Mouse (Mus musculus): ENCODE results near the gene Kmt2c. TPM values are rescaled to one million over a fixed set of nuclear protein-coding genes. Genes with fewer than 3 reads are reported as not detected.

Gene Kmt2c
- polyA plus RNA-seq, 1 experiment from 2014 or later, result 10.0 TPM

DNA sequence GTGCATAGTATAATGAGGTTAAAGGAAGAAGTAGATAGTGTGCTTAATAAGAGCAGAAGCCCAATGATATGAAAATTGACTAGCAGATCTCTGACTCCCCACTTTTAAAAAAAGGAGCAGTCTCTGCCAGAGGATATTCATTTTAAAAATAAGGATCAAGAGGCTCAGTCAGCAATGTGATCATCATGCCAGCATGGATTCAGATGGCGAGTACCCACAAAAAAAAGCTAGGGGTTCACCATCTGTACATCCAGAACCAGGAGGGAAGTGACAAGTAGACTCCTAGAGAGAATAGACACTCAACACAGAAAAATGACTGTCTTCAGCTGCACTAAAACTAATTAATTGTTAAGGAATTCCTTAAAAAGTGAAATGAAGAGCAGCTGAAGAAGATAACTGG, 76.0 kb downstream of the Kmt2c start:
- H3K27me3 ChIP-seq (ENCODE audit: insufficient read depth, low read length), result no peaks in the 10 kb centered on the region
- H3K27ac ChIP-seq (ENCODE audit: low read length), result no peak overlapping the region
- no peaks in the 10 kb centered on the region for H3K4me1 ChIP-seq (ENCODE audit: insufficient read depth, low read length)
- H3K36me3 ChIP-seq (ENCODE audit: insufficient read depth, low read length), result no peaks in the 10 kb centered on the region
- H3K4me2 ChIP-seq (replicated peaks; ENCODE audit: low read depth, low read length), result no peak overlapping the region
- H3K9ac ChIP-seq (replicated peaks; ENCODE audit: low read length), result no peak overlapping the region
- H3K4me3 ChIP-seq (ENCODE audit: low read length), result no peak overlapping the region
- no peak for ATAC-seq (ENCODE audit: low FRiP score, low TSS enrichment)
- WGBS, result 76% methylated on average over 1 of the region's 1 CpGs
- no peaks in the 10 kb centered on the region for H3K9me3 ChIP-seq (ENCODE audit: low read length)

DNA sequence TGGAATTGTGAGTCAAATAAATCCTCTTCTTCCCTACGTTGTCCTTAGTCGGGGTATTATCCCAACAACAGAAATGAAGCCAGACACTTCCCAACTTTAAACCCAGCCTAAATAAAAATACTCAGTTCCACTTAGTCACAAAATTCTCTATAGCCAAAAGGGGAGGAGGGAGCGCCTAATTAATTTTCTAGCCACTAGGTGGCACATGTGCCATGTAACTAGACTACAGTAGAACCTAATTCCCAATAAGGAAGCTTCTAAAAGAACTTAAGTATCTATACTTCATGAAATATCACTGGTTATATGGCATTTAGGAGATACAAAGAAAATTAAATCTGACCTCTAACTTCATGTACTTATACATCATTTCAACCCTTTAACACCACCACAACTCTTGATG, 78.0 kb downstream of the Kmt2c start:
- Histone ChIP-seq H3K4me2 (replicated peaks; ENCODE audit: low read depth, low read length) (no peak overlapping the region), H3K4me3 (ENCODE audit: low read length) (no peak overlapping the region), H3K36me3 (ENCODE audit: insufficient read depth, low read length) (no peaks in the 10 kb centered on the region), H3K4me1 (ENCODE audit: insufficient read depth, low read length) (no peaks in the 10 kb centered on the region), H3K9me3 (ENCODE audit: low read length) (no peaks in the 10 kb centered on the region), H3K27ac (ENCODE audit: low read length) (no peak overlapping the region), H3K9ac (replicated peaks; ENCODE audit: low read length) (no peak overlapping the region), H3K27me3 (ENCODE audit: insufficient read depth, low read length) (no peaks in the 10 kb centered on the region)
- peak; percentile 49; the same call in 1 of the 2 replicates for ATAC-seq (ENCODE audit: low FRiP score, low TSS enrichment)
- 37% methylated on average over 3 of the region's 3 CpGs for WGBS

- no peaks in the 10 kb centered on the region for H3K4me1 ChIP-seq (ENCODE audit: insufficient read depth, low read length)
- H3K9me3 ChIP-seq (ENCODE audit: low read length), result no peaks in the 10 kb centered on the region
- H3K4me3 ChIP-seq (ENCODE audit: low read length), result no peak overlapping the region
- H3K9ac ChIP-seq (replicated peaks; ENCODE audit: low read length), result no peak overlapping the region
- H3K4me2 ChIP-seq (replicated peaks; ENCODE audit: low read depth, low read length), result no peak overlapping the region
- H3K36me3 ChIP-seq (ENCODE audit: insufficient read depth, low read length), result no peaks in the 10 kb centered on the region
- no peak for ATAC-seq (ENCODE audit: low FRiP score, low TSS enrichment)
- no peak overlapping the region for H3K27ac ChIP-seq (ENCODE audit: low read length)
- H3K27me3 ChIP-seq (ENCODE audit: insufficient read depth, low read length), result no peaks in the 10 kb centered on the region
Measured at GRCm38 (mm10) chr5:25415382-25415781, 83.2 kb downstream of the Kmt2c start.

- no peak overlapping the region for H3K4me3 ChIP-seq (ENCODE audit: low read length)
- ATAC-seq (ENCODE audit: low FRiP score, low TSS enrichment), result no peak
- peaks cover 15% of the 10 kb centered on the region for H3K36me3 ChIP-seq (ENCODE audit: insufficient read depth, low read length)
- no peaks in the 10 kb centered on the region for H3K27me3 ChIP-seq (ENCODE audit: insufficient read depth, low read length)
- no peak overlapping the region for H3K27ac ChIP-seq (ENCODE audit: low read length)
- H3K4me1 ChIP-seq (ENCODE audit: insufficient read depth, low read length), result no peaks in the 10 kb centered on the region
- WGBS, result 92% methylated on average over 2 of the region's 2 CpGs
- H3K9ac ChIP-seq (replicated peaks; ENCODE audit: low read length), result no peak overlapping the region
- H3K9me3 ChIP-seq (ENCODE audit: low read length), result no peaks in the 10 kb centered on the region
- H3K4me2 ChIP-seq (replicated peaks; ENCODE audit: low read depth, low read length), result no peak overlapping the region
Measured at GRCm38 (mm10) chr5:25396727-25397126, 101.9 kb downstream of the Kmt2c start.

- 81% methylated on average over 2 of the region's 2 CpGs for WGBS
- no peak for ATAC-seq (ENCODE audit: low FRiP score, low TSS enrichment)
Measured at GRCm38 (mm10) chr5:25392655-25393054, 105.9 kb downstream of the Kmt2c start.

DNA sequence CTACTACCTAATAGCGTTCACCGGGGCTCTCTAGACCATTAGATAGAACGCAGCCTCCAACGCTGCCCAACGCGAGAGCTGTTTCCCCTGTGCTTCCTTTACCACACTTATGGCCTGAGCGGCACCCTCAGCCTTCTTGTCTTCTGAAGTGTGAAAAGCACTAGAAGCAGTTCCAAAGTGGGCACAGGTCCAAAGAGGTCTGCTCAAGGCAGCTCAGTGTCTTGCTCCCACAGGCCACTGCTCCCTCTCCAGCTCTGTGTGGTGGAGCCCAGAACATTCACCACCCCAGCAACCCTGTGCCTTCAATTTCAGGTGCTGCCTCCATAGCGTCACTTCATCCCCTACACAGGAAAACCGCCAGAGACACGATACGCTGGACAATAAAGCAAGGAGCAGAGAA, 115.0 kb downstream of the Kmt2c start:
- no peaks in the 10 kb centered on the region for H3K9me3 ChIP-seq (ENCODE audit: low read length)
- no peak overlapping the region for H3K9ac ChIP-seq (replicated peaks; ENCODE audit: low read length)
- no peaks in the 10 kb centered on the region for H3K27me3 ChIP-seq (ENCODE audit: insufficient read depth, low read length)
- no peaks in the 10 kb centered on the region for H3K4me1 ChIP-seq (ENCODE audit: insufficient read depth, low read length)
- WGBS, result 84% methylated on average over 11 of the region's 11 CpGs
- H3K27ac ChIP-seq (ENCODE audit: low read length), result no peak overlapping the region
- ATAC-seq (ENCODE audit: low FRiP score, low TSS enrichment), result no peak
- no peak overlapping the region for H3K4me2 ChIP-seq (replicated peaks; ENCODE audit: low read depth, low read length)
- H3K4me3 ChIP-seq (ENCODE audit: low read length), result no peak overlapping the region
- 0 out of 2 replicates have a peak, but pooled peaks cover 3% of the 10 kb centered on the region for H3K36me3 ChIP-seq (ENCODE audit: insufficient read depth, low read length)

More at GRCm38 (mm10) chr5:25392655-25393054, 105.9 kb downstream of the Kmt2c start:
- Histone ChIP-seq H3K36me3 (ENCODE audit: insufficient read depth, low read length) (peaks cover 6% of the 10 kb centered on the region; the same call in 1 of the 2 replicates), H3K27me3 (ENCODE audit: insufficient read depth, low read length) (no peaks in the 10 kb centered on the region), H3K4me1 (ENCODE audit: insufficient read depth, low read length) (no peaks in the 10 kb centered on the region), H3K9ac (replicated peaks; ENCODE audit: low read length) (no peak overlapping the region), H3K4me3 (ENCODE audit: low read length) (no peak overlapping the region), H3K27ac (ENCODE audit: low read length) (no peak overlapping the region), H3K9me3 (ENCODE audit: low read length) (no peaks in the 10 kb centered on the region), H3K4me2 (replicated peaks; ENCODE audit: low read depth, low read length) (no peak overlapping the region)

- H3K9me3 ChIP-seq (ENCODE audit: low read length), result no peaks in the 10 kb centered on the region
- H3K36me3 ChIP-seq (ENCODE audit: insufficient read depth, low read length), result no peaks in the 10 kb centered on the region
- no peaks in the 10 kb centered on the region for H3K27me3 ChIP-seq (ENCODE audit: insufficient read depth, low read length)
- H3K27ac ChIP-seq (ENCODE audit: low read length), result no peak overlapping the region
- no peak for ATAC-seq (ENCODE audit: low FRiP score, low TSS enrichment)
- H3K4me2 ChIP-seq (replicated peaks; ENCODE audit: low read depth, low read length), result no peak overlapping the region
- no peak overlapping the region for H3K4me3 ChIP-seq (ENCODE audit: low read length)
- no peaks in the 10 kb centered on the region for H3K4me1 ChIP-seq (ENCODE audit: insufficient read depth, low read length)
- H3K9ac ChIP-seq (replicated peaks; ENCODE audit: low read length), result no peak overlapping the region
Measured at GRCm38 (mm10) chr5:25379188-25379587, 119.4 kb downstream of the Kmt2c start.

DNA sequence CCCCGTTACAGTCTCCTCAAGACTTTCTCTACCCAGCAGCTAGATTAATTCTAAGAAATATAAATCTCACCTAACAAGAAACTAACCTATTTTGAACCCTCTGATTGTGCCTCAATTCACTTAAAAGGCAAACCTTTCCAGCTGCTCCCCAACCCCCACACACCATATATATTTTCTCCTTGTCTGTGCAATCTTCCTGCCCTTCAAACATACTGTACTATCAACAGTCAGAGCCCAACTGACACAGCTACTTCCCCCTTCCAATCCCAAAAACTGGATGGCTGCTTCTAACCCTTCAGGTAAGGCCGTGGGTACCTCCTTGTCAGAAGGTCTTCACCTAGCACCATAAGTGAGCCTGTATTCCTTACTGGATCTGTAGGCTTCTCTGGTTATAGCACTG, 130.2 kb downstream of the Kmt2c start:
- Histone ChIP-seq H3K9me3 (ENCODE audit: low read length) (no peaks in the 10 kb centered on the region), H3K27ac (ENCODE audit: low read length) (no peak overlapping the region), H3K4me2 (replicated peaks; ENCODE audit: low read depth, low read length) (no peak overlapping the region), H3K9ac (replicated peaks; ENCODE audit: low read length) (no peak overlapping the region), H3K36me3 (ENCODE audit: insufficient read depth, low read length) (0 out of 2 replicates have a peak, but pooled peaks cover 6% of the 10 kb centered on the region), H3K4me1 (ENCODE audit: insufficient read depth, low read length) (no peaks in the 10 kb centered on the region), H3K27me3 (ENCODE audit: insufficient read depth, low read length) (no peaks in the 10 kb centered on the region), H3K4me3 (ENCODE audit: low read length) (no peak overlapping the region)
- 95% methylated on average over 2 of the region's 2 CpGs for WGBS
- ATAC-seq (ENCODE audit: low FRiP score, low TSS enrichment), result no peak

DNA sequence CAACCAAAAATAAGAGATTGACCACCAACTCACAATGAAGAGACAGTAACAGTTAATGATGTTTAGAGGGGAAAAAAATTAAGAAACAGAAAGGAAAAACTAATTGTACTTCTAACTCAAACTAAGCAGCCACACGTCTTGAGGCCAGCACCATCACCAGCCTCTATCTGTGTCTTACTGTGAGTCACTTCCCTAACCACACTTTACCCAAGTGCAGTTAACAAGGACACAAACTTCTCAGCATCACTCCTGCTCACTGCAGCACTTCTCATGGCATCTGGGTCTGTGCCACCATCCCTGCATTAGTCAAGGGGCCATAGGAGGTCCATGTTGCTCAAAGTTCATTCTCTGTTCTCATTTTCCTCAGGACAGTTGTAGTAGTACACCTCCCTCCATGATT, 131.5 kb downstream of the Kmt2c start:
- Histone ChIP-seq H3K36me3 (ENCODE audit: insufficient read depth, low read length) (0 out of 2 replicates have a peak, but pooled peaks cover 2% of the 10 kb centered on the region), H3K4me2 (replicated peaks; ENCODE audit: low read depth, low read length) (no peak overlapping the region), H3K9ac (replicated peaks; ENCODE audit: low read length) (no peak overlapping the region), H3K4me1 (ENCODE audit: insufficient read depth, low read length) (no peaks in the 10 kb centered on the region), H3K9me3 (ENCODE audit: low read length) (no peaks in the 10 kb centered on the region), H3K4me3 (ENCODE audit: low read length) (no peak overlapping the region), H3K27ac (ENCODE audit: low read length) (no peak overlapping the region), H3K27me3 (ENCODE audit: insufficient read depth, low read length) (no peaks in the 10 kb centered on the region)
- ATAC-seq (ENCODE audit: low FRiP score, low TSS enrichment), result no peak
- 86% methylated on average over 1 of the region's 1 CpGs for WGBS

GRCm38 (mm10) chr5:25353509-25353908, 145.1 kb downstream of the Kmt2c start:
- ATAC-seq (ENCODE audit: low FRiP score, low TSS enrichment), result no peak
- WGBS, result 88% methylated on average over 2 of the region's 2 CpGs
- H3K4me2 ChIP-seq (replicated peaks; ENCODE audit: low read depth, low read length), result no peak overlapping the region
- peaks cover 9% of the 10 kb centered on the region; the same call in 1 of the 2 replicates for H3K36me3 ChIP-seq (ENCODE audit: insufficient read depth, low read length)
- no peak overlapping the region for H3K27ac ChIP-seq (ENCODE audit: low read length)
- no peak overlapping the region for H3K4me3 ChIP-seq (ENCODE audit: low read length)
- no peaks in the 10 kb centered on the region for H3K4me1 ChIP-seq (ENCODE audit: insufficient read depth, low read length)
- no peaks in the 10 kb centered on the region for H3K27me3 ChIP-seq (ENCODE audit: insufficient read depth, low read length)
- no peaks in the 10 kb centered on the region for H3K9me3 ChIP-seq (ENCODE audit: low read length)
- no peak overlapping the region for H3K9ac ChIP-seq (replicated peaks; ENCODE audit: low read length)
